Mouse (Mus musculus) embryo, embryonic 10 days (tissue): ENCODE measurements around the gene Rftn1.

Experiments
- DNase-seq: peaks from one replicate; pipeline ENCODE4 v3.0.0-alpha.2; 2015; ENCODE audit warnings: low spot score

Gene Rftn1

GRCm38 (mm10) chr17:50201828-50202445 lies 11.5 kb upstream of the Rftn1 start:
- DNase-seq = no peak

- DNase-seq = no peak
Measured at GRCm38 (mm10) chr17:50199075-50199850, 8.8 kb upstream of the Rftn1 start.

- no peak for DNase-seq
Measured at GRCm38 (mm10) chr17:50197572-50197971, 7.1 kb upstream of the Rftn1 start.

DNA sequence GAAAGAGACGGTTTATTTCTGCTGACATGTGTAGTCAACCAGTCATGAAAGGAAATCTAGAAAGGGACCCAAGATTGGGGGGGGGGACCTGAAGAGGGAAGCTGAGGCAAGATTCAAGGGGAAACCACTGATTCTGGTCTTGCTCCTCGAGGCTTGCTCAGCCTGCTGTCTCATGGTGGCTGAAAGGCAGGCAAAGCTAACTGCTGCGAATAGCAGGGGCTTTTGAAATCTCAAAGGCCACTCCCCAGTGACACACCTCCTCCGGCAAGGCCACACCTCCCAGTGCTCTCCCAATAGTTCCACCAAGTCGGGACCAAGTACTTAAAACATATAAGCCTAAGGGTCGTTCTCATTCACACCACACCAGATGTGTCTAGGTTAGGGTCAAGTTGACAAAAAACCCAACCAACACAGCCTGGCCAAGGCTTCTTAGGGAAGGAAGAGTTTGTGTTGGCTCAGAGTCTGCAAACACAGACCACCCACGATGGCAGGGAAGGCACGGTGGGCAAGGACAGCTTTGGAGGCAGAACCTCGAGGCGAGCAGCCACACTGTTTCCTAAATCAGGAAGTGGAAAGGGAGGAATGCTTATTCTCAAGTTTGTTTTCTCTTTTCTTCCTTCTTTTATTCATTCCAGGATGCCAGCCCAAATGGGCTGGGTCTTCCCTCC lies 5.7 kb upstream of the Rftn1 start:
- peak; percentile 23 for DNase-seq

DNA sequence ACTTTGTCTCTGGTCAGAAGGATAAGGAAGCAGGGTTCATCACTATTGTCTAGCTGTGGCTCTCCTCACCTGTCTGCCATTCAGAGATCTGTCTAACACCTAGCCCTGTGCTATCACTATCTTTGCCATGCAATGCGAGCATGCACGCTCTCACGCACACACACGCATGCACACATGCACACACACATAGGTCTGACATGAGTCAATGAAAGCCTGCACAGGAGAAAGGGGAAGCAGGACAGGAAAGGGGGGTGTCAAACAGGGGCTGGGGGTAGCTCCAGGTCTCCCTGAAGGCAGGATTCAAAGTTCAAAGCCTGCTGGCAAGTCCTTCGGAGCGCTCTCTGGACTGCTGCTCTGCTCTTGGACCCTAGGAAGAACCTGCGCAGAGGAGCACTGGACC lies 4.9 kb upstream of the Rftn1 start:
- no peak for DNase-seq

DNA sequence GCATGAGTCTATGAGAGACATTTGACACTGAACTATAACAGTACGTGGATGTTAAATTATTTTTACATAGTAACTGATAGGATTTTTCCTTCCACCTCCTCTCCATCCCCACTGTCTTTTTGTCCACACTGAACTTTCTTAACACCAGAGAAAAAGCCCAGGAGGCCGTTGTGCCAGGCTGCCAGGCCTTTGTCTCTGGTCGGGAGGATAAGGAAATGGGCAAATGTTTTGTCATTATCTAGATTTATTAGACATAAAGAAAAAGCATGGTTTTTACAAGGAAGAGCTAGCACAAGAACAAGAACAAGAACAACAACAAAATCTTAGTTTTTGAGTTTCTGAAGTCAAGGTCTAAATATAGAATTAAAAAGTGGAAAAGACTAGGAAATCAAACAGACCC lies 4.1 kb upstream of the Rftn1 start:
- no peak for DNase-seq

- peak; percentile 15 for DNase-seq
Measured at GRCm38 (mm10) chr17:50193653-50194052, 3.2 kb upstream of the Rftn1 start.

DNA sequence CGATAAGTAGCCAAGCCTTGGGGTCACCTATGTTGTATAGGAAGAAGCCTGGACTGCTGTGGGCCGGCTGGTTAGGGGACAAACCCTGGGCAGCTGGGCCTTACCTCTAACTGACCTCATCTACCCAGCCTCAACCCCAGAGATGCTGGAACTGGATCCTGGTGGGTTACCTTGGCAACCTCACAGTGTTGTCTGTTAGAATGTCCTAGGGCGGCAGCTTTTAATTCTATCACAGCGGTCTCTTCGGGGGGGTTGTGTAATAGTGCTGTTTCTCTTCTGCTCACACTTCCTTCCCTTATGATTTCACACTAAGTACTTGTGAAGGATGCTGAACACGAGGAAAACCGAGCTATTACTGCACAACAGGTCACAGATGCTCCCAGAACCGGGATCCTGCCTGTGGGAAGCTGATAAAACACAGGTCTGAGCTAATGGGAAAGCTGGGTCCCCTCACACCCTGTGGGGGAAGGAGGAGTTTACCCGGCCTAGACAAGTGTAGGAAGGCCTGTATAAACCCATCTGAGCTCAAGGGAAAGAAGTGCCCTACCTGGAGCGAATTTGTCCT lies 2.0 kb upstream of the Rftn1 start:
- DNase-seq = peak; percentile 38

DNA sequence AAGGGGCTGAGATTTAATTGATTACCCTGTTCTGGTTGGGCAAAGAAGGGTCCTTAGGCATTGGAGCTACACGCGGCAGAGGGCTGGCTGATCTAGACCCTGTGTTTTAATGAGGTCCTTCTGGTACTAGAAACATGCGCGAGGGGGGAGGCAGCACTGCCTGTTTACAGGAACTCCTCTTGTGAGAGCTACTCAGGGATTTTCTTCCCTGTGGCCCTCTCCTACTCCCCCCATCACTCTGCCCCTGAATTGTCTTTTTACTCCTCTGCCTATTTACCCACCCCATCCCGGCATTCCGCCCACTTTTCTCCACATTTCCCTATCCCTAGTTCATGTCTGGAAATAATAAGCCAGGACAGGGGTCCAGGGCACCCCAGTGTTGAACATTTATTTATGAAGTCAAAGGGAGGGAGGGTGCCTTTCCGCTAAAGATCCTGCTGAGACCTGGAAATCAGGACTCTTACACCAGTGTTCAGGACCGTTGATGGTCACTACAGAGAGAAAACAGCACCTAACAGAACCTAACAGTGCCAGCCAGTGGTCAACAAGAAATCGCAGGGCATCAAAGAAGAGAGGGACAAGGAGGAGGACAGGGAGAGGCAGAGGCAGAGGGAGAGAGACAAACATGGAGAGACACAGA lies 964 bp upstream of the Rftn1 start:
- DNase-seq = no peak

DNA sequence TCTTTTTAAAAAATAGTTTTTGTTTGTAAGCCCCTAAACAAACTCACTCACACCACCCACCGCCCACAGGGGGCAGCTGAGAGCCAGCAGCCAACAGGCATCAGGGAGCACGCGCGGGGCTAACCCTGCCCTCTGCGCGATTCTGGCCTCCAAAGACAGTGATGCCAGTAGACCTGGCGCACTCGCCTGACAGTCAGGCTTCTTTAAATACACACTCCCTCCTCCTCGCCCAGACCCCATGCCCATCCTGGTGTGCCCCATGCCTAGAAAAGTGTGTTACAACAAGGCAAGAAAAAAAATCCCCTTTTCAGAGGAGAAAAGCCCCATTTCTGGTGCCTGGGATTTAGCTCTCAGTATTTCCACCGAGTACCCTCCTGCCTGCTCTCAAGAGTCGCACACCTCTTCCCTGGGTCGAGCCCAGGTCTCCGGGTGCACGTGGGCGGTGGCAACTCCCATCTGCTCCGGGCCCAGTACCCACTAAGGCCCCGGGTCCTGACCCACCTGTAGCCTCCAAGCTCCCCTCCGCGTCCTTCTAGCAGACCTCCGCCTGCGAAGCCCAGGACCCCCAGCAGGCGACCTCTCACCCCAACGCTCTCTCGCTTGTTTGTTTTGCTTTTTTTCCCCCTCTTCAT lies 977 bp downstream of the Rftn1 start:
- DNase-seq = peak; percentile 84

DNA sequence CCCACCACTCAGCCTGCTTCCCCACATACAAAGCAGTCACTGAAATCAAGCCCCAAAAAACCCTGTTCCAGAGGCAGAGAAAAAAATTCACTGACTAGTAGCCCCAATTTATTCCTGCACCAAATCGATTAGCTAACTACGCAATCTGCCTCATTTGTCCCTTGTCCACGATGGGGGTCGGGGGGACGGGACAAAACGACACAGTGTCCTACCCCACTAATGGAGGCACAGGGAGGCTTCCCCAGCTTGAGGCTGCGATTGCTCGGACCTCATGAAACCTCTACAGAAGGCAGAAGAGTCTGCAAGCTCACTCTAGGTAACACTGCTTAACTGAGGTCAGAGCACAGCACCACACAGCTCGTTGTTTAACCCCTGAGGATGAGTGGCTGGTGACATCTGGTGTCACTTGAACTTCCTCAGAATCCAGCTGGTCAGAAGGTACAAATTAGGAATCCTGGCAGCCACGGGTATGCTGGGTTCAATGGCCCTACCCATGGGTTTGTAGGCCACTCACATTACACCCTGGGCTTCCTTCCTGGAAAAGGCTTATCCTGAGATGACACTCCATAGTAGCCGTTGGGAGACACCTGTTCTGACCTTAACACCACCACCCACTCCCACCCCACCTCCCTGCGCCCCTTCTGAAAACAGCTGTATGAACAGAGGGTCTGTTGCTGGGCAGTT lies 1.7 kb downstream of the Rftn1 start:
- no peak for DNase-seq

DNA sequence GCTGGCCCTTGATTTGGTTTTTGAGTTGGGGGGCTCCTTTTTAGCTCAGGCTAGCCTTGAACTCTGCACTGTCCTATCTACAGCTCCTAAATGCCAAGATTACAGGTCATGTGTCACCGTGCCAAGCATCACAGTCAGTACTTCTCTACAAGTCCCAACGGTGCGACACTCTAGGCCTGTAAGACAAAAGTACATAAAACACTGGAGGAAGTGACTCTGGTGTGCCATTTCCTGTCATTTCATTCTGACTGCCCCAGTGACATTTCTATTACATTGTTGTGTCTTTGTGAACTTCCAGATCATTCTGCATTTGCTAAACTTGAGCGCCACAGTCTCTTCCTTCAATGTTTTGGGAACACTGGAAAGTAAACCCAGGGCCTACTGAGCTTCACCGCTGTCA lies 4.9 kb downstream of the Rftn1 start:
- DNase-seq = no peak

DNA sequence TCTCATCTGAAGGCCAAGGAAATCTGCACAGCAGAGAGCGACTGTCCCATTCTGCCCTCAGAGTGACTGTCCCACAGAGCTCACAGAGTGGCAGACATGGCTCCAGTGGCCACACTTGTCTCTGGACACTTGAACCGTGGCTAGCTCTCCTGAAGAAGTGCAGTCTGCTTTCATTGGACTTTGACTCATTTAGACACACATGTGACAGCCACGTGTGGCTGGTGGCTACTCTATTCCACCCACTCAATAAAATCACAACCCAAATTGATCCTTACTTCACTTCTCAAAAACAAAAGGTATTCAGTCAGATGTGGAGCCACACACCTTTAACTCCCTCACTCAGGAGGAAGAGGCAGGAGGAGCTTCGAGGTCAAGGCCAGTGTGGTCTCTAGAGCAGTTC lies 5.4 kb downstream of the Rftn1 start:
- no peak for DNase-seq

GRCm38 (mm10) chr17:50184217-50185038 lies 6.0 kb downstream of the Rftn1 start:
- DNase-seq = no peak

- no peak for DNase-seq
Measured at GRCm38 (mm10) chr17:50183300-50183699, 7.2 kb downstream of the Rftn1 start.

DNA sequence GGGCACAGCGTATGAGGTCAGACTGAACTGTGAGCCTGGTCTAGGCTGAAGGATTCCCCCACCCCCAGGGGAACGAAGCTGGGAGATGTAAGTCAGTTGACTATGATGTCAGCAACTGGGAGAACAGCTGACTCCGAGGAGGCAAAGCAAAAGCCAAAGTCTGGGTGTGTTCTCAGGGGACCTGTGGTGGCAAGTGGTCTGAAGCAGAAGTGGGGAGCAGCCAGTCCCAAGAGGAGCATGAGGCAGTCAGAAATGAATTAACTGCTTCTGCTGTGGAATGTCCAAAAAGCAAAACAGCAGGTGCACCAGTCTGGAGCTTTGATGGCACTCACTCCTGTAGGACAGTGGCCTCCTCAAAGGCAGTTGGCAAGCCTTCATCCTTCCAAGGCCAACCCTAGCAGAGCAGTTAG lies 7.9 kb downstream of the Rftn1 start:
- DNase-seq = no peak

- no peak for DNase-seq
Measured at GRCm38 (mm10) chr17:50180899-50181570, 9.4 kb downstream of the Rftn1 start.

- DNase-seq = no peak
Measured at GRCm38 (mm10) chr17:50173776-50174175, 16.7 kb downstream of the Rftn1 start.

DNA sequence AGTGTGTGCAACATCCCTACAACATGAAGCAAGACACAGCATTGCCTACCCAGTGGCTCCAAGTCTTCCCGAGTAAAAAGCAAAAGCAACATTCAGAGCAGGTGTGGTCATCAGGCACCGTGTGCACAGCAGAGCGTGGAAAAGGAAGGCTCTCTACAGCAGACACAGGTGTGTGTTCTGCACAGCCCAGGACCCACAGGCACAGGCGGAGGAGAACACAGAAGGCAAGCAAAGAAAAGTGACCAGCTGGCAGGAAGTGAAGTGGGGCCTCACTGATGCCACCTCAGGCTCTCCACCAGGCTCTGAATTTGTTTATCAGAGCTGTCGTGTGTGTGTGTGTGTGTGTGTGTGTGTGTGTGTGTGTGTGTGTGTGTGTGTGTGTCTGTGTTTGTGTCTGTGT lies 17.1 kb downstream of the Rftn1 start:
- DNase-seq = no peak

- DNase-seq = no peak
Measured at GRCm38 (mm10) chr17:50172795-50173194, 17.7 kb downstream of the Rftn1 start.
